Mouse (Mus musculus): ENCODE data around the gene H13. TPM values are rescaled to one million over a fixed set of nuclear protein-coding genes. Genes with fewer than 3 reads are reported as not detected.

The H13 gene
- total and polyA plus RNA-seq, 3 experiments, result 116 to 175 (median 137) TPM

DNA sequence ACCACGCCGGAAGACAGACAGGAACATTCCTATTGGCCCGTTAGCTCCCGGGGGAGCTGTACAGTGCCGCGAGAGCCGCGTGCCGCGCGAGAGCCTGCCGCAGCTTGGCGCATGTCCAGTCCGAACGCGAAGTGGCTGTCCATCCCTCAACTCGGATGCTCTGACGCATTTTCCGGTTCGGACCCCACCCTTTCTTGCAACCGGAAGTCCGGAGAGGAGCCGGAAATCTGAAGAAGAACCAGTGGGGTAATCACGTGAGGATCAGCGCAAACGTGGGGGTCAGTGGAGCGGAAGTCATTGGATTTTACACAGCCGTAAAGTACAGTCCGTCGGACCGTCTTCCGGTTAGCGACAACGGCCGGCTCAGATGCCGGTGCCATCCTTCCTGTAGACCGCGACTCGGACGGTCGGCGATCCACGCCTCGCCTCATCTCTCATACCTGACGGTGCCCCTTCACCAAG, 17.6 kb downstream of the H13 start, which contains the start of gene Mcts2:
Mcts2 (plus strand) TSS at position 230 of the 462 bp plus-strand sequence.
- dilution Hi-C loops (cut with MboI; ENCODE audit: extremely low pct_ligation_motif_present, extremely low pct_unique_long_range_greater_than_20kb, low sequenced_read_pairs) (no loop called here), in situ Hi-C loops (cut with MboI; ENCODE audit: low pct_ligation_motif_present, low pct_unique_long_range_greater_than_20kb, low sequenced_read_pairs) (no loop called here)
- Histone ChIP-seq H3K9ac (ENCODE audit: insufficient read depth, low read depth) (no peak within 1 kb of the TSS), H3K4me2 (ENCODE audit: insufficient read depth, low read depth, poor library complexity, severe bottlenecking) (no peak within 1 kb of the TSS), H3K4me3 (replicated peaks in 1 of 3; ENCODE audit: low read depth in 2 of 3, low read length in 2 of 3, poor library complexity in 1 of 3) (no peak within 1 kb of the TSS), H3K4me1 (ENCODE audit: control insufficient read depth in 1 of 2, insufficient read depth in 2 of 2) (no peaks in the 10 kb centered on the region), H3K36me3 (replicated peaks in 1 of 2; ENCODE audit: control insufficient read depth in 1 of 2, insufficient read depth in 1 of 2, low read length in 1 of 2) (peaks cover 92 to 100% of the 10 kb centered on the region in 2 experiments), H3K79me2 (replicated peaks; ENCODE audit: control insufficient read depth, extremely low read depth, insufficient read depth, poor library complexity, severe bottlenecking) (no peaks in the 10 kb centered on the region), H3K9me3 (replicated peaks; ENCODE audit: low read length) (no peaks in the 10 kb centered on the region), H3K27me3 (replicated peaks) (no peaks in the 10 kb centered on the region), H3K27ac (ENCODE audit: insufficient read depth, low read depth) (no peak within 1 kb of the TSS)
- TF ChIP-seq USF2 (conservative IDR thresholded peaks at IDR 0.05; ENCODE audit: low read depth, low read length), result no peak
- no peak for TF ChIP-seq TCF12 (IDR thresholded peaks at IDR 0.05; ENCODE audit: low read depth, low read length)
- DNase-seq (ENCODE audit: extremely low read depth), result no peak

DNA sequence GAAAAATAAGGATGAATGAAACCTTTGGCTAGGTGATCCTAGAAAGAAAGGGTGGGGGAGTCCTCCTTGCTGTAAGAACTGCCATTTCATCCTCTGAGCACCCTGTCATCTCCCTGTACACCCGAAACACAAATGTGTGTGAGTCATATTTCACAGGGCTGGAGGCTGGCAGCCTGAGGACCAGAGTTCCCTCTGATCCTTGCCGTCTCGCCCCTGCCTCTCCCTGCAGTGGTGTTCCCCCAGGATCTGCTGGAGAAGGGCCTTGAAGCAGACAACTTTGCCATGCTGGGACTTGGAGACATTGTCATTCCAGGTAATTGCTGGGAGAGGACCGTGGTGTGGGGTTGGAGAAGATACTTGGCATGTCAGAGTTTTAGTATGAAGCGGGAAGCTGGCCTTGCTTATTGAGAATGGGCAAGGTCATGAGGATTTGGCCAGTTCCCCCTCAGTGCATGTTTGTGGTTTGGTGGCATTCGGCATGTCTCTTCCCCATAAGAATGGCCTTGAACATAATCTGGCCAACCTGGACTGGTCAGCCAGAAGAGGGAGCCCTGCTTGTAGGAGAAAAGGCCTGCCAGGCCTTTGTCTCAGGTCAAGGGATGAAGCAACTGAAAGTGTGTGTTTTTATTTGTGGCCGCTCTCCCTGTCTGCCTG, 22.4 kb downstream of the H13 start:
- peaks cover 0 to 9% of the 10 kb centered on the region in 2 experiments; a peak in 2 of 4 replicates for H3K4me1 ChIP-seq (ENCODE audit: control insufficient read depth in 1 of 2, insufficient read depth in 2 of 2)
- no peaks in the 10 kb centered on the region for H3K79me2 ChIP-seq (replicated peaks; ENCODE audit: control insufficient read depth, extremely low read depth, insufficient read depth, poor library complexity, severe bottlenecking)
- dilution Hi-C loops (cut with MboI; ENCODE audit: extremely low pct_ligation_motif_present, extremely low pct_unique_long_range_greater_than_20kb, low sequenced_read_pairs), result no loop called here
- H3K9ac ChIP-seq (ENCODE audit: insufficient read depth, low read depth), result no peak overlapping the region
- no peak overlapping the region for H3K27ac ChIP-seq (ENCODE audit: insufficient read depth, low read depth)
- peaks cover 76 to 97% of the 10 kb centered on the region in 2 experiments for H3K36me3 ChIP-seq (replicated peaks in 1 of 2; ENCODE audit: control insufficient read depth in 1 of 2, insufficient read depth in 1 of 2, low read length in 1 of 2)
- in situ Hi-C loops (cut with MboI; ENCODE audit: low pct_ligation_motif_present, low pct_unique_long_range_greater_than_20kb, low sequenced_read_pairs), result no loop called here
- no peaks in the 10 kb centered on the region for H3K9me3 ChIP-seq (replicated peaks; ENCODE audit: low read length)
- TF ChIP-seq TCF12 (IDR thresholded peaks at IDR 0.05; ENCODE audit: low read depth, low read length) (no peak), CTCF (conservative IDR thresholded peaks at IDR 0.05 in 1 of 2, IDR thresholded peaks at IDR 0.05 in 1 of 2; ENCODE audit: low read depth in 2 of 2, low read length in 2 of 2) (peak in 1 of 2 experiments; percentile 36; a peak in 2 of 4 replicates)
- H3K4me2 ChIP-seq (ENCODE audit: insufficient read depth, low read depth, poor library complexity, severe bottlenecking), result no peak overlapping the region
- DNase-seq (ENCODE audit: extremely low read depth), result no peak
- H3K27me3 ChIP-seq (replicated peaks), result no peaks in the 10 kb centered on the region
- H3K4me3 ChIP-seq (replicated peaks in 1 of 3; ENCODE audit: low read depth in 2 of 3, low read length in 2 of 3, poor library complexity in 1 of 3), result no peak overlapping the region

DNA sequence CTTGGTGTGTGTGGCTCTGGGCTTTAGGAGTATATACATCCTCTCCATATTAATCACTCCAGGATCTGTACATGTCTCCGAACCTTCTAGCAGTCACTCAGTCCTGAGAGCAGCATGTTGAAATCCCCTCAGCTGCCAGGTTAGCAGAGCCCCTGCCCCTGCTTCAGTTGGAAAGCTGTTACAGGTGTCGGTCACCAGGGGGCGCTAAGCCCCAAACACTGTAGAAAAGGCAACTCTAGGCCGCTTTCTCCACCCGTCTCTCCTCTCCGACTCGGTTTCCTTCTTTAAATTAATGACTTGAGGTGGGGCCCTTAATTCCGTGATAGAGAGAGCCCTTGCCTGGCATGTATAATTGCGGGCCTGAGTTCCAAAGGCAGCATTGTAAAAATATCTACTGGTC, 24.0 kb downstream of the H13 start:
- Histone ChIP-seq H3K4me3 (replicated peaks in 1 of 3; ENCODE audit: low read depth in 2 of 3, low read length in 2 of 3, poor library complexity in 1 of 3) (no peak overlapping the region), H3K9me3 (replicated peaks; ENCODE audit: low read length) (no peaks in the 10 kb centered on the region), H3K4me1 (ENCODE audit: control insufficient read depth in 1 of 2, insufficient read depth in 2 of 2) (peaks cover 0 to 14% of the 10 kb centered on the region in 2 experiments; a peak in 2 of 4 replicates), H3K9ac (ENCODE audit: insufficient read depth, low read depth) (no peak overlapping the region), H3K36me3 (replicated peaks in 1 of 2; ENCODE audit: control insufficient read depth in 1 of 2, insufficient read depth in 1 of 2, low read length in 1 of 2) (peaks cover 73 to 97% of the 10 kb centered on the region in 2 experiments), H3K27ac (ENCODE audit: insufficient read depth, low read depth) (no peak overlapping the region), H3K27me3 (replicated peaks) (no peaks in the 10 kb centered on the region), H3K79me2 (replicated peaks; ENCODE audit: control insufficient read depth, extremely low read depth, insufficient read depth, poor library complexity, severe bottlenecking) (no peaks in the 10 kb centered on the region; the same call in 1 of the 2 replicates), H3K4me2 (ENCODE audit: insufficient read depth, low read depth, poor library complexity, severe bottlenecking) (no peak overlapping the region)
- DNase-seq (ENCODE audit: extremely low read depth), result peak; percentile 68
- in situ Hi-C loops (cut with MboI; ENCODE audit: low pct_ligation_motif_present, low pct_unique_long_range_greater_than_20kb, low sequenced_read_pairs) (no loop called here), dilution Hi-C loops (cut with MboI; ENCODE audit: extremely low pct_ligation_motif_present, extremely low pct_unique_long_range_greater_than_20kb, low sequenced_read_pairs) (no loop called here)
- TF ChIP-seq MYC (IDR thresholded peaks at IDR 0.05; ENCODE audit: low read depth, low read length) (0 out of 2 replicates have a peak, but pooled peaks have one; percentile 24), SMC3 (IDR thresholded peaks at IDR 0.05; ENCODE audit: low read depth, low read length) (peak; percentile 75), POLR2AphosphoS2 (IDR thresholded peaks at IDR 0.05; ENCODE audit: low read depth, low read length) (no peak), USF1 (IDR thresholded peaks at IDR 0.05; ENCODE audit: low read depth, low read length) (no peak), CTCF (conservative IDR thresholded peaks at IDR 0.05 in 1 of 2, IDR thresholded peaks at IDR 0.05 in 1 of 2; ENCODE audit: low read depth in 2 of 2, low read length in 2 of 2) (peak; percentile 85 to 90), TCF12 (IDR thresholded peaks at IDR 0.05; ENCODE audit: low read depth, low read length) (no peak), MEF2A (IDR thresholded peaks at IDR 0.05; ENCODE audit: borderline replicate concordance, low read depth, low read length) (peak; percentile 12; the same call in 1 of the 2 replicates), RAD21 (IDR thresholded peaks at IDR 0.05; ENCODE audit: low read depth, low read length) (peak; percentile 52), HCFC1 (IDR thresholded peaks at IDR 0.05; ENCODE audit: low read depth, low read length) (peak; percentile 54), IRF4 (IDR thresholded peaks at IDR 0.05; ENCODE audit: low read depth, low read length) (no peak), PAX5 (IDR thresholded peaks at IDR 0.05; ENCODE audit: low read length) (no peak)
